Mouse (Mus musculus): ENCODE results near the gene Defb20. TPM values are rescaled to one million over a fixed set of nuclear protein-coding genes. Genes with fewer than 3 reads are reported as not detected.

Defb20 gene
- polyA plus RNA-seq, 1 experiment from 2014 or later = not detected

DNA sequence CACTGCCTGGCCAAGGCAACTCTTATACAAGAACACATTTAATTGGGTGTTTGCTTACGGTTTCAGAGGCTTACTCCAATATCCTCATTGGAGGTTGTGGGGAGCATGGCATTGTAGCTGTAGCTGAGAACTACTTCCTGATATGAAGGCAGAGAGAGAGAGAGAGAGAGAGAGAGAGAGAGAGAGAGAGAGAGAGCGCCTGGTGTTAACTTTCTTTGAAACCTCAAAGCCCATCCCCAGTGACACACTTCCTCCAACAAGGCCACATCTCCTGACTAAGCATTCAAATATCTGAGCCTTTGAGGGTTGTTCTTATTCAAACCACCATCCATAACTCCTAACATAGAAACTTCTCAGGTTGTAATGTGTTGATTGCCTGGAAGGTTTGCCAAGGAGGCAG, 27.1 kb downstream of the Defb20 start:
- Histone ChIP-seq H3K9me3 (ENCODE audit: low read length) (no peaks in the 10 kb centered on the region), H3K9ac (replicated peaks) (no peak overlapping the region), H3K27ac (ENCODE audit: low read depth) (no peak overlapping the region), H3K4me2 (ENCODE audit: low read depth, low read length) (no peak overlapping the region), H3K27me3 (ENCODE audit: insufficient read depth, low read length) (no peaks in the 10 kb centered on the region), H3K36me3 (replicated peaks; ENCODE audit: insufficient read depth, low read length) (no peaks in the 10 kb centered on the region), H3K4me3 (ENCODE audit: low read depth, low read length) (no peak overlapping the region), H3K4me1 (ENCODE audit: insufficient read depth) (no peaks in the 10 kb centered on the region)
- ATAC-seq = no peak
- TF ChIP-seq CTCF (IDR thresholded peaks at IDR 0.05; ENCODE audit: low read depth) (no peak), EP300 (IDR thresholded peaks at IDR 0.05; ENCODE audit: low read depth) (no peak)
- WGBS (ENCODE audit: insufficient replicate concordance) = 49% methylated on average over 2 of the region's 2 CpGs
- DNase-seq = no peak

DNA sequence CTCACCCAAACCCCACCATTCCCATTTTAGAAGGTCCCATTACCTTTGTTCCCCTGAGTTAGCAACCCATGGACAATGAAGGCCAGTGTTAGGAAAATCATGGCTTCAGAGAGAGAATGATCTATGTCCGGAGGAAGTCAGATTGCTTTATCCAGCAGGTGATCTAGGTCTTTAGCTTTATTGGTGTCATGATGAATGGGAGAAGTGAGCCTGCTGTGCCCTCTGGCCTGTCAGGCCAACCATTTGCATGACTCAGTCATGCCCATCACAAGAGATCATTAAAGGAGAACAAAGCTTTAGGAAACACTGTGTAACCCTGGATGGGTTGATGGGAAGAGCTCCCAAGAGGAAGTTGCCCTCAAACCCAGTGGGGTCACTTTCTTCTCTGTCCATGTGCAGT, 34.7 kb downstream of the Defb20 start, which contains the start of gene Defb26:
TSS of gene Defb26 (minus strand) at position 101 of the 400 bp plus-strand sequence.
- Histone ChIP-seq H3K4me1 (ENCODE audit: insufficient read depth) (no peaks in the 10 kb centered on the region), H3K4me3 (ENCODE audit: low read depth, low read length) (no peak within 1 kb of the TSS), H3K36me3 (replicated peaks; ENCODE audit: insufficient read depth, low read length) (no peaks in the 10 kb centered on the region), H3K9me3 (ENCODE audit: low read length) (no peaks in the 10 kb centered on the region), H3K9ac (replicated peaks) (no peak within 1 kb of the TSS), H3K27me3 (ENCODE audit: insufficient read depth, low read length) (no peaks in the 10 kb centered on the region), H3K4me2 (ENCODE audit: low read depth, low read length) (no peak within 1 kb of the TSS), H3K27ac (ENCODE audit: low read depth) (no peak within 1 kb of the TSS)
- TF ChIP-seq CTCF (IDR thresholded peaks at IDR 0.05; ENCODE audit: low read depth) (no peak), EP300 (IDR thresholded peaks at IDR 0.05; ENCODE audit: low read depth) (no peak)
- WGBS (ENCODE audit: insufficient replicate concordance) = 79% methylated on average over 1 of the region's 1 CpGs
- ATAC-seq (no peak), DNase-seq (no peak)

GRCm38 (mm10) chr2:152516084-152516483, 39.2 kb downstream of the Defb20 start:
- no peaks in the 10 kb centered on the region for H3K27me3 ChIP-seq (ENCODE audit: insufficient read depth, low read length)
- no peak overlapping the region for H3K4me3 ChIP-seq (ENCODE audit: low read depth, low read length)
- no peak overlapping the region for H3K27ac ChIP-seq (ENCODE audit: low read depth)
- ATAC-seq (no peak), DNase-seq (no peak)
- no peaks in the 10 kb centered on the region for H3K36me3 ChIP-seq (replicated peaks; ENCODE audit: insufficient read depth, low read length)
- WGBS (ENCODE audit: insufficient replicate concordance) = 67% methylated on average over 4 of the region's 4 CpGs
- no peak overlapping the region for H3K9ac ChIP-seq (replicated peaks)
- H3K4me1 ChIP-seq (ENCODE audit: insufficient read depth) = no peaks in the 10 kb centered on the region
- no peaks in the 10 kb centered on the region for H3K9me3 ChIP-seq (ENCODE audit: low read length)
- TF ChIP-seq EP300 (IDR thresholded peaks at IDR 0.05; ENCODE audit: low read depth) (no peak), CTCF (IDR thresholded peaks at IDR 0.05; ENCODE audit: low read depth) (no peak)
- no peak overlapping the region for H3K4me2 ChIP-seq (ENCODE audit: low read depth, low read length)

DNA sequence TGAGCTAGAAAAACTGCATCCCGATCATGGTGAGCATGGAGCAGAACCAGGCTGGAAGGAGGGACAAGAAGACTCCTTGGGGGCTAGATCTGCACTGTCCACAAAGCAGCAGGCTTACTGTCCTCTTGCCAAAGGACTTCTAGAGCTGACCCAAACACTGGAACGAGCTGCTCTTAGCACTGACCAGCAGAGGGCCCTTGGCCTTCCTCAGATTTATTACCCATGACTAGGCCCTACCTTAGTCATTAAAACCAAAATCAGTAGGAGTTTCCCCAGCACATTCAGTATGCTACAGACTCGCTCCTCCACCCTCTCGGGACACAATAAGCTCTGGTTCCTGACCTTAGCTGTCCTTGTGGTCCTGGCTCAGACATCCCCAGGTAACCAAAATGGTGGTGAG, 41.1 kb downstream of the Defb20 start, which contains the start of gene Defb28:
TSS of gene Defb28 (plus strand) at position 275 of the 400 bp plus-strand sequence.
- 65% methylated on average over 4 of the region's 4 CpGs for WGBS (ENCODE audit: insufficient replicate concordance)

More for the DNA sequence above, 41.1 kb downstream of the Defb20 start, which contains the start of gene Defb28:
- no peak within 1 kb of the TSS for H3K9ac ChIP-seq (replicated peaks)
- DNase-seq = no peak
- H3K36me3 ChIP-seq (replicated peaks; ENCODE audit: insufficient read depth, low read length) = no peaks in the 10 kb centered on the region
- no peak for ATAC-seq
- H3K27ac ChIP-seq (ENCODE audit: low read depth) = no peak within 1 kb of the TSS
- no peak within 1 kb of the TSS for H3K4me2 ChIP-seq (ENCODE audit: low read depth, low read length)
- H3K9me3 ChIP-seq (ENCODE audit: low read length) = no peaks in the 10 kb centered on the region
- H3K4me1 ChIP-seq (ENCODE audit: insufficient read depth) = no peaks in the 10 kb centered on the region
- H3K4me3 ChIP-seq (ENCODE audit: low read depth, low read length) = no peak within 1 kb of the TSS
- TF ChIP-seq EP300 (IDR thresholded peaks at IDR 0.05; ENCODE audit: low read depth) (no peak), CTCF (IDR thresholded peaks at IDR 0.05; ENCODE audit: low read depth) (no peak)
- H3K27me3 ChIP-seq (ENCODE audit: insufficient read depth, low read length) = no peaks in the 10 kb centered on the region

Other genes starting within 250 kb of the Defb20 start
- 7.8 and 8.3 TPM in 2 replicates for gene Tbc1d20, start 183.2 kb upstream of the Defb20 start, polyA plus RNA-seq (2015; fragmentation: Nextera tagmentation; extraction: Ambion mirVana)
- gene Rbck1, start 144.4 kb upstream of the Defb20 start, polyA plus RNA-seq (2015; fragmentation: Nextera tagmentation; extraction: Ambion mirVana) = 30.2 and 31.0 TPM in 2 replicates
- 4.1 and 5.5 TPM in 2 replicates for gene Trib3, start 133.0 kb upstream of the Defb20 start, polyA plus RNA-seq (2015; fragmentation: Nextera tagmentation; extraction: Ambion mirVana)
- not detected in 2 replicates for gene Nrsn2, start 100.4 kb upstream of the Defb20 start, polyA plus RNA-seq (2015; fragmentation: Nextera tagmentation; extraction: Ambion mirVana)
- gene Sox12, start 79.0 kb upstream of the Defb20 start, polyA plus RNA-seq (2015; fragmentation: Nextera tagmentation; extraction: Ambion mirVana) = 1.2 and 1.3 TPM in 2 replicates
- 6.4 and 7.4 TPM in 2 replicates for gene Zcchc3, start 62.0 kb upstream of the Defb20 start, polyA plus RNA-seq (2015; fragmentation: Nextera tagmentation; extraction: Ambion mirVana)
- gene 6820408C15Rik, start 61.5 kb upstream of the Defb20 start, polyA plus RNA-seq (2015; fragmentation: Nextera tagmentation; extraction: Ambion mirVana) = 0.13 and 0.42 TPM in 2 replicates
- not detected in 2 replicates for gene Defb23, start 12.4 kb upstream of the Defb20 start, polyA plus RNA-seq (2015; fragmentation: Nextera tagmentation; extraction: Ambion mirVana)
- gene Defb22, start 13.1 kb downstream of the Defb20 start, polyA plus RNA-seq (2015; fragmentation: Nextera tagmentation; extraction: Ambion mirVana) = not detected in 2 replicates
- not detected in 2 replicates for gene Defb26, start 34.6 kb downstream of the Defb20 start, polyA plus RNA-seq (2015; fragmentation: Nextera tagmentation; extraction: Ambion mirVana)
- not detected in 2 replicates for gene Defb28, start 41.2 kb downstream of the Defb20 start, polyA plus RNA-seq (2015; fragmentation: Nextera tagmentation; extraction: Ambion mirVana)
- not detected in 2 replicates for gene Defb29, start 63.0 kb downstream of the Defb20 start, polyA plus RNA-seq (2015; fragmentation: Nextera tagmentation; extraction: Ambion mirVana)
- gene Gm17416, start 92.3 kb downstream of the Defb20 start, polyA plus RNA-seq (2015; fragmentation: Nextera tagmentation; extraction: Ambion mirVana) = not detected in 2 replicates
- gene Defb21, start 95.7 kb downstream of the Defb20 start, polyA plus RNA-seq (2015; fragmentation: Nextera tagmentation; extraction: Ambion mirVana) = not detected in 2 replicates
- not detected in 2 replicates for gene Defb19, start 103.2 kb downstream of the Defb20 start, polyA plus RNA-seq (2015; fragmentation: Nextera tagmentation; extraction: Ambion mirVana)
- not detected in 2 replicates for gene Defb45, start 122.3 kb downstream of the Defb20 start, polyA plus RNA-seq (2015; fragmentation: Nextera tagmentation; extraction: Ambion mirVana)
- gene Defb36, start 127.3 kb downstream of the Defb20 start, polyA plus RNA-seq (2015; fragmentation: Nextera tagmentation; extraction: Ambion mirVana) = not detected in 2 replicates
- gene Defb25, start 146.0 kb downstream of the Defb20 start, polyA plus RNA-seq (2015; fragmentation: Nextera tagmentation; extraction: Ambion mirVana) = 0.49 TPM in 1 of 2 replicates, not detected in the other
- 0.81 and 1.6 TPM in 2 replicates for gene Rem1, start 149.9 kb downstream of the Defb20 start, polyA plus RNA-seq (2015; fragmentation: Nextera tagmentation; extraction: Ambion mirVana)
- 61.0 and 63.8 TPM in 2 replicates for gene H13, start 192.4 kb downstream of the Defb20 start, polyA plus RNA-seq (2015; fragmentation: Nextera tagmentation; extraction: Ambion mirVana)
- gene Mcts2, start 210.0 kb downstream of the Defb20 start, polyA plus RNA-seq (2015; fragmentation: Nextera tagmentation; extraction: Ambion mirVana) = 12.8 TPM in 2 replicates